Mouse (Mus musculus) megakaryocyte-erythroid progenitor cell, adult 5-6 weeks (primary cell): ENCODE data around the gene Pilra. TPM values are rescaled to one million over a fixed set of nuclear protein-coding genes. Genes with fewer than 3 reads are reported as not detected.
"Not testable (repeated sequence)": the region's sequence is repeated elsewhere in the genome, so short reads cannot be mapped to it uniquely, and the experiment has no call there.

Experiments used
- ATAC-seq: replicated peaks from 2 replicates; pipeline ENCODE4 v1.8.0; 2016; ENCODE audit warnings: mild to moderate bottlenecking, inconsistent platforms; ENCODE audit not compliant: severe bottlenecking, poor library complexity, low FRiP score, low TSS enrichment
- total RNA-seq, 2 experiments: library from RNA; stranded (forward) in 1 of 2; stranded (reverse) in 1 of 2; fragments of 200-1000, 215-1000 nt in 1 of 2; fragments of >200 nt in 1 of 2; fragmentation: Nextera tagmentation in 1 of 2; gene quantifications; 2 replicates each; pipeline ENCODE4 v1.2.3; 2014 to 2017

Gene Pilra
- total RNA-seq (2014; fragmentation: Nextera tagmentation) = 6.5 TPM in 1 of 2 replicates, not detected in the other
- not detected in 2 replicates for total RNA-seq (2017)

DNA sequence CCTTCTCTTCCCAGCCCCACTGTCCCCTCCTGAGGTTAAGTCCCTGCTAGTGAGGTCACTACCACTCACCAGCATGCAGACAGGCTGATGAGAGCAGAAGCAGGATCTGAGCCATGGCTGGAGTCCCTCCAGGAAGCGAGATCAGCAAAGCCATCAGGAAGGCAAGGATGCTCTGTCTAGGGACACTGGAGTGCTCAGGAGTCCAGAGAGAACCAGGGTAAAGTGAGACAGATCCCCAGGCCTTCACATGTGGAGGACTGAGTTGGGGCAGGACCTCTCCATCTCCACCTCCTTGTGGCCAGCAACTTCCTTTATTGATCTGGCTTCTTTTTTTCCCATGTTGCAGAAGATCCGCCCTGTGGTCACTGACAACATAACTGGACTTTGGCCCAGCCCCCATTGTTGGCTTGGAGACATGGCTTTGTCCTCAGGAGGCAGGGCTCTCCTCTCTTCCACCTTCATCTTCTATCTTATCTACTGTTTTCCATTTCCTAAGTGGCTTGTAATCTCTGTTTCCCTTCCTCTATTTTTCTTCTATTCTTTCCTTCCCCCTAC, at the start of gene Pilra:
Gene Pilra (minus strand): TSS at position 316 of the 555 bp plus-strand sequence.
- ATAC-seq = peak; percentile 30; the same call in 1 of the 2 replicates

DNA sequence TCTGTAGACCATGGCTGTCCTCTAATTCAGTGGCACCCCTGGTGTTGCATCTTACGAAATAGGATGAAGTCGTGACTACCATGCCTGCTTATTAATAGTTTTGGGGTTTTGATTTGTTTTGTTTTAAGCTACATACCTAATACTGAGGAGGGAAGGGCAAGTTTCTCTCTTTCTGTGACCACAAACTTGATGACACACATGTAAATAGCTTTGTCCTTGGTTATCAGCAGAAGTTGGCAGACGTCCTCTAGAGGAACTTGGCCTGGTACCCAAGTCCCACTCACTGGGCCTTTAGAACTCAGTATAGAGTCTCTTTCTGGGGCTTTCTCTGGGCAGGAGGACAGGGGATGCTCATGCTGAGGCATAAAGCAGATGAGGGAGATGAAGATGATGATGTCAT, 47.3 kb upstream of the Pilra start:
- ATAC-seq = no peak

DNA sequence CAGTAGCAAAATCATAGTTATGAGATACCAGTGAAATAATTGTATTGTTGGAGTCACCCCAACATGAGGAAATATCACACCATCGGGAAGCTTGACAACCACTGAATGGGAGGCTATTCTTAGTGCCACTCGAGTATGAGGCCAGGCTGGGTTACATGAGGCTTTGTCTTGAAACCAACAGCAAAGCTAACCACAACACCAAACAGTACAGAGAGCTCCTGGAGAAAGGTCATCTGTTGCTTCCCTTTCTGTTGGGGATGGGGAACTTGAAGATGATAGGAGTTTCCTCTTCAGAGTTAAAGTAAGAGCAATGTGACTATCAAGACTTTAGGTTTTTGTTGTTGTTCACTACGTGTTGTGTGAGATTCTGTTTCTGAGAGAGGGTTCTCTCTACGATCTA, 46.8 kb upstream of the Pilra start:
- ATAC-seq = no peak

DNA sequence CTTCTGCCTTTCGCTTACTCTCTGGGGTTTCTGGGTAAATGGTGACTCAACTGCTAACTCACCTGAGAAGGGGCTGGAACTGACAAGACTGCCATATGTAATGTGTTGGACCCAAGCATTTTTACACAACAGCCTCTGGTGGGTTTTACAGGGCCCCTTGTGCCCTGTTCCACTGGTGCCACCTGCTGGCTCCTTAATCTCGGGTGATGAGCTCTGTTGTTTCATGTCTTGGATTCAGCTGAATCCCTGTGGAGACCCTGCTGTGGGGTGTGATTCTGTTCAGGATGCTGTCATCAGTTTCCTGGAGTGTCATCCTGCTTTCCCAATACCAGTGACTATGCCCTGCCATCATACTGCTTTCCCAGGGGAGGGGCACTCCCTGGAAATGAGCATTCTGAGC, 41.8 kb upstream of the Pilra start:
- ATAC-seq = no peak

DNA sequence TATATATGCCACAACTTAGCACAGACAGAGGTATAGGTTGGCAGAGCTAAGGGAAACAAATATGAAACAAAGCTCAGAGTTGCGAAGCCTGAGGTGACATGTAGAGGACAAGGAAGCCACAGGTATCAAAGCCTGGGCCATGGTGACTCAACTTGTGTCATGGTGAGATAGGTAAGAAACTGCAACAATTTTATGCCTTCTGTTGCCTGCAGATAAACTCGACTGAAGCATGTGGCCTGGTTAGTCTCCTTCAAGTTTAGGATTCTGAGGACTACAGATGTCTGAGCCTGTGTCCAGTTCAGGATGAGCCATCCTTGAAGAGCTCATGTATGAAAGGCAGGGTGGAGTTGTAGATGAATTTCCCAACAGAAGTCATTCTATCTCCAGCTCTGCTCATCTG, 39.0 kb upstream of the Pilra start:
- no peak for ATAC-seq

DNA sequence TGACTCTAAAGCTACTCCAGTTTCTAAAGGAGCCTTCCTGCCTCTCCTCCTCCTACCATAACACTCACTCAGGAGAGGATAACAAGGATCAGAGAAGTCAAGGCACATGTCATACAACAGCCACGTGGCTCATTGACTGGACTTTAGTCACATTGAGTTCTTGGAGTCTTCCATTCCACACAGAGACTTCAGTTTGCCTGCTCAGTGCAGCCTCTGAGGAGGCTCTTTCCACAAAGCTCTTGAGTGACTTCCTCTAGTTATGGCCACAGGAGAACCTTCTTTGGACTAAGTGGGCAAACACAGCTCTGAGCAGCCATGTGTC, 36.3 kb upstream of the Pilra start:
- not testable (repeated sequence) for ATAC-seq

DNA sequence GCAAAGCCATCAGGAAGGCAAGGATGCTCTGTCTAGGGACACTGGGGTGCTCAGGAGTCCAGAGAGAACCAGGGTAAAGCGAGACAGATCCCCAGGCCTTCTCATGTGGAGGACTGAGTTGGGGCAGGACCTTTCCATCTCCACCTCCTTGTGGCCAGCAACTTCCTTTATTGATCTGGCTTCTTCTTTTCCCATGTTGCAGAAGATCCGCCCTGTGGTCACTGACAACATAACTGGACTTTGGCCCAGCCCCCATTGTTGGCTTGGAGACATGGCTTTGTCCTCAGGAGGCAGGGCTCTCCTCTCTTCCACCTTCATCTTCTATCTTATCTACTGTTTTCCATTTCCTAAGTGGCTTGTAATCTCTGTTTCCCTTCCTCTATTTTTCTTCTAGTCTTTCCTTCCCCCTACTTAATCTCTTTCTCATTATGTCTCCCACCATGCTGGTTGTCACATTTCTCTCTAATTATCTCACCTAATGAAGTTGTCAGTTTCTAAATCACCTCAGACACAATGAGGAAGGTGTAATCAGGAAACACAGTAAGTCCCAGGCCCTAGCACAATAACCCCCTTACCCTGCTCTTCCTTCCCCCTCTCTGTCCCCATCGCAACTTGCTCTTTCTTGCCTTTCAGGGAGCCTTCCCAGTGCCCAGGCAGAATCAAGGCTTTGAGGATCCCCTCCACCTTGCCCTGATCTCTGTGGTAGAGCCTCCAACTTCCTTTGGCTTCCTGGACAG, 35.7 kb upstream of the Pilra start, which contains the start of gene Pilrb2:
Gene Pilrb2 (minus strand): TSS at position 172 of the 737 bp plus-strand sequence.
- not testable (repeated sequence) for ATAC-seq

DNA sequence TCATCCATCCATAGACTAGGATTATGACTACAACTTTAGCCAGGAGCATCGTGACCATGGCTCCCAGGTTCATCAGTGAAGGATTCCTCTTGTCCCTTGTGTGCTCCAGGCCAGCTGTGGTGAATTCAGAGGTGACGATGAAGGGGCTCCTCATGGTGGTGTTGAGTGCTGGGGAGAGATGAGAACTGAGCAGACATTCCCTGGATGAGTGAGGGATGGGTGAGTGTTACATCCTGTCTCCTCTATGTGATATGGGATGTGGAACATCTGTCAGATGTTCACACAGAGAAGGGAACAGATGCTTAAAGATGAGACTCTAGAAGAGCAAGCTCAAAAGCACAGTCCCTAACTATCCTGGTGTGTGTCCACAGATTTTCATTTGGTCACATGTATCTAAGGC, 32.5 kb upstream of the Pilra start:
- ATAC-seq = not testable (repeated sequence)

DNA sequence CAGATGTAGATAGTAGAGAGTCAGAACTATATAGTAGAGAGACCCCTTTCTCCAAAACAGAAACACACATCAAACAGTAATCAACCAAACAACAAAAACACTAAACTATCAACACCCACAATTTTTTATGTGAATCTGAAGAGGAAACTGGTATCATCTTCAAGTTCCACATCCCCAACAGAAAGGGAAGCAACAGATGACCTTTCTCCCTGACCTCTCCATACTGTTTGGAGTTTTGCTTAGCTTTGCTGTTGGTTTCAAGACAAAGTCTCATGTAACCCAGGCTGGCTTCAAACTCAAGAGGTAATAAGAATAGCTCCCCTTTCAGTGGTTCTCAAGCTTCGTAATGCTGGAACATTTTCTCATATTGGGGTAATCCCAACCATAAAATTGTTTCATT, 27.9 kb upstream of the Pilra start:
- not testable (repeated sequence) for ATAC-seq

DNA sequence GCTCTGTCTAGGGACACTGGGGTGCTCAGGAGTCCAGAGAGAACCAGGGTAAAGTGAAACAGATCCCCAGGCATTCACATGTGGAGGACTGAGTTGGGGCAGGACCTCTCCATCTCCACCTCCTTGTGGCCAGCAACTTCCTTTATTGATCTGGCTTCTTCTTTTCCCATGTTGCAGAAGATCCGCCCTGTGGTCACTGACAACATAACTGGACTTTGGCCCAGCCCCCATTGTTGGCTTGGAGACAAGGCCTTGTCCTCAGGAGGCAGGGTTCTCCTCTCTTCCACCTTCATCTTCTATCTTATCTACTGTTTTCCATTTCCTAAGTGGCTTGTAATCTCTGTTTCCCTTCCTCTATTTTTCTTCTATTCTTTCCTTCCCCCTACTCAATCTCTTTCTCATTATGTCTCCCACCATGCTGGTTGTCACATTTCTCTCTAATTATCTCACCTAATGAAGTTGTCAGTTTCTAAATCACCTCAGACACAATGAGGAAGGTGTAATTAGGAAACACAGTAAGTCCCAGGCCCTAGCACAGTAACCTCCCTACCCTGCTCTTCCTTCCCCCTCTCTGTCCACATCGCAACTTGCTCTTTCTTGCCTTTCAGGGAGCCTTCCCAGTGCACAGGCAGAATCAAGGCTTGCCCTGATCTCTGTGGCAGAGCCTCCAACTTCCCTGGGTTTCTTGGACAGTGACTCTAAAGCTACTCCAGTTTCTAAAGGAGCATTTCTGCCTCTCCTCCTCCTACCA, 22.1 kb upstream of the Pilra start, which contains the start of gene Pilrb1:
Gene Pilrb1 (minus strand): TSS at position 147 of the 751 bp plus-strand sequence.
- ATAC-seq = 0 out of 2 replicates have a peak, but pooled peaks have one; percentile 18

DNA sequence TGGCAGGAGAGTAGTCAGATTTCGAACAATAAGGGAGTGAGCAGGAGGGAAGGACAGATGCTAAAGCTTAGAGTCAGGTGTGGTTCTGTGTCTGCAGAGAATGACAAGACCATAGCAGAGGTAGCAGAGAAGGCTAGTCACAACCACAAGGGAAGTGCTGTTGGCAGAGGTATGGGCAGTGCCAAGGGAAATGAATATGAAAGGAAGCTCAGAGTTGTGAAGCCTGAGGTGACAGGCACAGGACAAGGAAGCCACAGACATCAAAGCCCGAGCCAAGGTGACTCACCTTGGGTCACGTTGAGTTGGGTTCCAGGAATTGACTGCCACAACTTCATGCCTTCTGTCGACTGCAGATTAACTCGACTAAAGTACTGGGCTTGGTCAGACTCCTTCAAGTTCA, 20.8 kb upstream of the Pilra start:
- ATAC-seq = not testable (repeated sequence)

DNA sequence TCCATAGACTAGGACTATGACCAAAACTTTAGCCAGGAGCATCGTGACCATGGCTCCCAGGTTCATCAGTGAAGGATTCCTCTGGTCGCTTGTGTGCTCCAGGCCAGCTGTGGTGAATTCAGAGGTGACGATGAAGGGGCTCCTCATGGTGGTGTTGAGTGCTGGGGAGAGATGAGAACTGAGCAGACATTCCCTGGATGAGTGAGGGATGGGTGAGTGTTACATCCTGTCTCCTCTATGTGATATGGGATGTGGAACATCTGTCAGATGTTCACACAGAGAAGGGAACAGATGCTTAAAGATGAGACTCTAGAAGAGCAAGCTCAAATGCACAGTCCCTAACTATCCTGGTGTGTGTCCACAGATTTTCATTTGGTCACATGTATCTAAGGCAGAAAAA, 18.8 kb upstream of the Pilra start:
- not testable (repeated sequence) for ATAC-seq

DNA sequence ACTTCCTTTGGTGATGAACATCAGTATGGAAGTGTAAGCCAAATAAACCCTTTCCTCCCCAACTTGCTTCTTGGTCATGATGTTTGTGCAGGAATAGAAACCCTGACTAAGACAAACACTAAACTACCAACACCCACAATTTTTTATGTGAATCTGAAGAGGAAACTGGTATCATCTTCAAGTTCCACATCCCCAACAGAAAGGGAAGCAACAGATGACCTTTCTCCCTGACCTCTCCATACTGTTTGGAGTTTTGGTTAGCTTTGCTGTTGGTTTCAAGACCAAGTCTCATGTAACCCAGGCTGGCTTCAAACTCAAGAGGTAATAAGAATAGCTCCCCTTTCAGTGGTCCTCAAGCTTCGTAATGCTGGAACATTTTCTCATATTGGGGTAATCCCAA, 14.2 kb upstream of the Pilra start:
- ATAC-seq = not testable (repeated sequence)

DNA sequence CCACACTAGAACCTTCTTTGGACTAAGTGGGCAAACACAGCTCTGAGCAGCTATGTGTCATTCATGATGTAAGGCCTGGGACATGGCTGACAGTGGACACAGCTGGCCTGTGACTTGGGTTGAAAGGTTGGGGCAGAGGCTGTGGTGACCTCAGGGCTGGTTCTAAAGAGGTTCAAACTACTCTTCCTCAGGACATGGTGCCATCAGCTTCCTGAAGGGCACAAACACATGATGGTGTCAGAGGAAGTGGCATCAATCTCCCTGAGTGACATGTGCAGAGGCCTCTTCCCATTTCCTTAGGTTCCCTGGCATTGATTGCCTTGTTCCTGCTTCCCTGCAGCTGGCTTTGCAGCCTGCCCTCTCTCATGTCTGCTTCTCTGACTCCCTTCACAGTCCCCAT, 1.0 kb upstream of the Pilra start:
- not testable (repeated sequence) for ATAC-seq

DNA sequence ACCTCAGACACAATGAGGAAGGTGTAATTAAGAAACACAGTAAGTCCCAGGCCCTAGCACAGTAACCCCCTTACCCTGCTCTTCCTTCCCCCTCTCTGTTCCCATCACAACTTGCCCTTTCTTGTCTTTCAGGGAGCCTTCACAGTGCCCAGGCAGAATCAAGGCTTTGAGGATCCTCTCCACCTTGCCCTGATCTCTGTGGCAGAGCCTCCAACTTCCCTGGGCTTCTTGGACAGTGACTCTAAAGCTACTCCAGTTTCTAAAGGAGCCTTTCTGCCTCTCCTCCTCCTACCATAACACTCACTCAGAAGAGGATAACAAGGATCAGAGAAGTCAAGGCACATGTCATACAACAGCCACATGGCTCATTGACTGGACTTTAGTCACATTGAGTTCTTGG, 530 bp upstream of the Pilra start:
- no peak for ATAC-seq

DNA sequence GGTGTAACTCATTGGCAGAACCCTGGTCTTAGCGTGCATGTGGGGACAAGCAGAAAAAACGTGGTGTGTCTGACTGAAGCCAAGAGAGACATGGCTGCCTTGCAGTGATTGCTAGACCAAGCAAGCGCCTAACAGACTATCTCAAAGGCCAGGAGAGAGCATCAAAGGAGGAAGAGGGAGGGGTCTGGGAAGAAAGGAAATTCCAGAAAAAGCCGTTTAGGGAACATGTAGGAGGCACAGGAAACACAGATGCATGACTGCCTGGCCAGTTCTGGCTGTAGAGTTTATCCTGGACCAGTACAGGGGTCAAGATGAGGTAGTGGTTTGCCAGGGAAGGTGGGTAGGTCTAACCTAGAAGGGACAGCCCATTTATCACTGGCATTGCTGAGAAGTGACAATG, 2.6 kb downstream of the Pilra start:
- no peak for ATAC-seq

DNA sequence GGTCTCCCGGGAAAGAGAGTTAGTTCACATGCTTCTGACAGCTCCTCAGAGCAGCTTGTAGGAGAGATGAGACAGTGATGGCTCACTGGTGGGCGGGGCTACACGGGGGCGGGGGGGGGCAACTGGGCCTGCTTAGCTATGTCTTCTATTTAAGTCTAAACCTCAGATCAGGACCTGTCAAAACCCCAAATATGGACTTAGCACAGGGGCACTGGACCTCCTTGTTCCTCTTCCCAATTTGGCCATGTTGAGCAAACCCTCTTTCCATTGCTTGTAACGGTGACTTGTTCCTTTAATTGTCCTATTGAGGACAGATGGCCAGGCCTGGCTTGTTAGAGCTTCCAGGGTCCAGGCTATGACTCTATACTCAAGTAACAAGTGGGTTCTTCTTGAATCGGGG, 4.6 kb downstream of the Pilra start:
- no peak for ATAC-seq

DNA sequence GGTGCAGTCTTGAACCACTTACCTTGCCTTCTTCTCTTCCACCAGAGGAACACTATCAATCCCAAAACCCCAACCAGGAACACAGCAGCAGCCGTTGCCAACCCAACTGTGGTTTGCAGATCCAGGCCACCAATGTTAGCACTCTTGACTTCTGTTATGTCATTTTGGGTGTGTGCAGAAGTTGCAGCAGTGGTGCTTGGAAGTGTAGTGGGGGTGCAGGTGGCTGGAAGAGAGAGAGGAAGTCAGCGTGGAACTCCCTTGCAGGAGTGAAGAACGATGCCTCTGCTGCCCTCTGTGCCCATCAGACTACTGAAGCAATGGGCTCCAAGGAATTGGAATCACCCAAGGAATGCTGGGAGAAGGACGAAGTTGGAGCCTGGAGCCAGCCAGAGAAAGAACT, 5.0 kb downstream of the Pilra start:
- no peak for ATAC-seq

DNA sequence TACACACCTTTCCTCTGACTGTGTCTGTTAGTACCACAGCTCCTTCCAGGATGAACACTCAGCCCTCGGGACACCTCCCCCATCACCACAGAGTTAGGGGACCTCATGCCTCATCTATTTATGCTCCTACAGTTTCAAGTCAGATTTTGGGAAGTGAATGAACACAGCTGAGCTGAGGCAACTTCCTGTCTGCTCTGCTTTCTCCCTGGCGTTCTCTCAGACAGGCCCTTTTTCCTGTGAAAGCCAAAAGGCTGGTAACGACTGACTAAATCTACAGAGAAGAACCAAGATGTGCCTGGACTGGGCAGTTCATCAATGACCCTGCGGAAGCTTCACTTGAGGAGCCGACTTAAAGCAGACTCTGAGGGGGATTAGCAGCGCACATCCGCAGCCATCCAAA, 5.8 kb downstream of the Pilra start:
- ATAC-seq = no peak

DNA sequence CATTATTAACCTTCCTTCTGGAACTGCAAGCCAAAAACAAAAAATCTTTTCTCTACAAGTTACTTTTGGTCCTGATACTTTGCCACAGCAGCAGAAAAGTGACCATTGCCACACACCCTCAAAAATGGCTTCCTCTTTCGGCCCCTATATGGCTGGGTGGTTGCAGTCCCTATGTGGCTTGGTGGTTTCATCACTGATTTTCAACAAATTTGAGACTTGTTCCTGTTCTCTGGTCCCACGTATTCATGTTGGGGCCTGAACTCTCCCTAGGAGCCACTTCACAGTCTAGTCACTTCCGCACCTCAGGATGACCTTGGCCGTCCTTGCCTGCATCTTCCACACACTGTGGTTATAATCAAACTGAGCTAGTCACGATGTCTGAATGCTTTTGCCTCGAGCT, 7.4 kb downstream of the Pilra start:
- ATAC-seq = no peak
